Comparison of ENCODE assay signal across 8 mouse cellular contexts in the genomic region with DNA sequence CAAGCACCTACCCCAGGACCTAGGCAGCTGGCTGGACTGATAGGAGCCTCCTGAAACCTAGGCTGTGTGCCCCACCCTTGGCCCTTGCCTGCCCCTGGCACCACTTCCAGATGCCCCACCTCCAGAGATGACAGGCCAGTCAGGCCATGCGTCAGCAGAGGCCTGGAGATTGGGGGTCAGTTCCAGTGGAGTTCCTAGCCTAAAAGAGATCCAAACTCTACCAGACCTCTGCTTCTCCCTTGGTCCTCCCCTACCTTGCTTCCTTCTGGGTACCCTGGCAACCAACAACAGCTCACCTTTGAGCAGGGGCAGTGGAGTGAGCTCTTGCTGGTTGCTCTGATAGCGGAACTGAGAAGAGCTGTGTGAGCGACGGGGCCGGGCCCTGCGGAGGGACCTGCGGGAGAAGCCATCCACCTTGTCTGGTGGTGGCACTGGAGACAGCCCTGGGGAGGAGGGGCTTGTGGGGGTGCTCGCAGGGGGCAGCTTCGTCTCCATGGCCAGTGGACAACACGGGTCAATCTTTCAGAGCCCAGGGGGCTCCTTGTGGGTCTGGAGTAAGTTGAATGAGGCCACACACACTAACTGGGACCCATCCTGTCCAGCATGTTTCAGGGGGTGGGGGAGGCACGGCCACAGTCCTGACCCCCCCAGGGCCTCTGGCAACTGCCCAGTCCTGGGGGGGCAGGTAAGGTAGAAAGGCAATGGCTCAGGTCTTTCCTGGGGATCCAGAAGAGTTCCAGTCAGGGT. TPM values are rescaled to one million over a fixed set of nuclear protein-coding genes. Genes with fewer than 3 reads are reported as not detected.
A peak's percentile ranks its signal among the peaks of the same experiment; 100 is the strongest.
DNase-seq lines count a peak whose midpoint lies in the region; ATAC-seq and TF ChIP-seq lines count a peak whose summit lies in the region.

No protein-coding gene starts in this region.

- no peak for ATAC-seq in forebrain, embryonic 13.5 days
- ATAC-seq in limb, embryonic 12.5 days (ENCODE audit: insufficient number of reproducible peaks, insufficient read depth, low FRiP score, low TSS enrichment, low read depth): no peak
- ATAC-seq in midbrain, embryonic 15.5 days (replicated peaks): no peak

- no peaks in the 10 kb centered on the region for H3K9me3 ChIP-seq in ES-Bruce4 (replicated peaks; ENCODE audit: control insufficient read depth, insufficient read depth, low read length, poor library complexity, severe bottlenecking)
- H3K9me3 ChIP-seq in forebrain, embryonic 13.5 days (replicated peaks): no peaks in the 10 kb centered on the region
- no peaks in the 10 kb centered on the region for H3K9me3 ChIP-seq in limb, embryonic 12.5 days
- no peaks in the 10 kb centered on the region for H3K9me3 ChIP-seq in midbrain, embryonic 15.5 days

- peak overlapping the region; percentile 45 for H3K9ac ChIP-seq in ES-Bruce4 (ENCODE audit: low read depth, poor library complexity, severe bottlenecking)
- H3K9ac ChIP-seq in forebrain, embryonic 13.5 days: peak overlapping the region; percentile 87
- 0 out of 2 replicates have a peak overlapping the region, but pooled peaks have one; percentile 37 for H3K9ac ChIP-seq in limb, embryonic 12.5 days (replicated peaks)
- peak overlapping the region; percentile 94 for H3K9ac ChIP-seq in midbrain, embryonic 15.5 days

- peak; percentile 64 for DNase-seq in adrenal gland, postnatal 14 days
- no peak for DNase-seq in urinary bladder, adult 18-20 months (ENCODE audit: low spot score in 2 of 2)
- DNase-seq in gastrocnemius, adult 8-10 months (ENCODE audit: low spot score in 2 of 2): no peak
- DNase-seq in testis, postnatal 10 days (ENCODE audit: low spot score): no peak

- WGBS in forebrain, embryonic 13.5 days: 66% methylated on average over 11 of the region's 11 CpGs
- 62% methylated on average over 11 of the region's 11 CpGs for WGBS in limb, embryonic 12.5 days
- WGBS in midbrain, embryonic 15.5 days: 62% methylated on average over 11 of the region's 11 CpGs

- H3K4me3 ChIP-seq in ES-Bruce4 (ENCODE audit: low read depth, low read length): peak overlapping the region; percentile 72
- peak overlapping the region; percentile 80 for H3K4me3 ChIP-seq in forebrain, embryonic 13.5 days
- H3K4me3 ChIP-seq in limb, embryonic 12.5 days (replicated peaks): peak overlapping the region; percentile 82
- peak overlapping the region; percentile 89 for H3K4me3 ChIP-seq in midbrain, embryonic 15.5 days

- H3K4me2 ChIP-seq in forebrain, embryonic 13.5 days: peak overlapping the region; percentile 75
- peak overlapping the region; percentile 87 for H3K4me2 ChIP-seq in limb, embryonic 12.5 days
- H3K4me2 ChIP-seq in midbrain, embryonic 15.5 days: peak overlapping the region; percentile 85

- no peaks in the 10 kb centered on the region for H3K27me3 ChIP-seq in ES-Bruce4 (ENCODE audit: control insufficient read depth, insufficient read depth, low read length, poor library complexity, severe bottlenecking)
- no peaks in the 10 kb centered on the region for H3K27me3 ChIP-seq in forebrain, embryonic 13.5 days
- H3K27me3 ChIP-seq in limb, embryonic 12.5 days: no peaks in the 10 kb centered on the region
- H3K27me3 ChIP-seq in midbrain, embryonic 15.5 days (replicated peaks): no peaks in the 10 kb centered on the region

- no peaks in the 10 kb centered on the region for H3K36me3 ChIP-seq in ES-Bruce4 (ENCODE audit: control insufficient read depth, insufficient read depth, low read length, poor library complexity, severe bottlenecking)
- H3K36me3 ChIP-seq in forebrain, embryonic 13.5 days (ENCODE audit: poor library complexity, severe bottlenecking): peaks cover 43% of the 10 kb centered on the region
- H3K36me3 ChIP-seq in limb, embryonic 12.5 days: peaks cover 40% of the 10 kb centered on the region
- H3K36me3 ChIP-seq in midbrain, embryonic 15.5 days (replicated peaks): peaks cover 25% of the 10 kb centered on the region; the same call in 1 of the 2 replicates

- no peak for TF ChIP-seq EP300 in ES-Bruce4 (IDR thresholded peaks at IDR 0.05; ENCODE audit: insufficient read depth, low read depth, low read length)

- no peak for TF ChIP-seq CTCF in ES-Bruce4 (IDR thresholded peaks at IDR 0.05; ENCODE audit: low read depth, low read length)

- H3K4me1 ChIP-seq in ES-Bruce4 (ENCODE audit: control insufficient read depth, insufficient read depth, low read length): peaks cover 2% of the 10 kb centered on the region
- H3K4me1 ChIP-seq in forebrain, embryonic 13.5 days: peaks cover 11% of the 10 kb centered on the region
- H3K4me1 ChIP-seq in limb, embryonic 12.5 days (replicated peaks): peaks cover 17% of the 10 kb centered on the region
- H3K4me1 ChIP-seq in midbrain, embryonic 15.5 days: peaks cover 19% of the 10 kb centered on the region

- TF ChIP-seq POLR2A in ES-Bruce4 (IDR thresholded peaks at IDR 0.05; ENCODE audit: insufficient read depth, low read length): no peak

- no peak overlapping the region for H3K27ac ChIP-seq in ES-Bruce4 (ENCODE audit: insufficient read depth, low read length)
- H3K27ac ChIP-seq in forebrain, embryonic 13.5 days: no peak overlapping the region; the same call in 1 of the 2 replicates
- H3K27ac ChIP-seq in limb, embryonic 12.5 days: no peak overlapping the region
- no peak overlapping the region for H3K27ac ChIP-seq in midbrain, embryonic 15.5 days

RNA-seq across cellular contexts. Expression of a gene that starts 1.2 kb away (rescaled TPM):
- polyA plus RNA-seq in ES-Bruce4 (2011; ENCODE audit: insufficient read depth, insufficient read length, low read depth, missing spikeins): 12.2 and 17.1 TPM in 2 replicates
- total RNA-seq in adrenal gland, postnatal 14 days (2021): 64.8 and 67.0 TPM in 2 replicates
- polyA plus RNA-seq in forebrain, embryonic 13.5 days (2015; fragmentation: Nextera tagmentation; extraction: Ambion mirVana): 53.7 and 58.8 TPM in 2 replicates
- 22.7 and 23.7 TPM in 2 replicates for polyA plus RNA-seq in limb, embryonic 12.5 days (2016; fragmentation: Nextera tagmentation; extraction: Ambion mirVana)
- 141 and 149 TPM in 2 replicates for polyA plus RNA-seq in midbrain, embryonic 15.5 days (2015; fragmentation: Nextera tagmentation; extraction: Ambion mirVana)
- total RNA-seq in gastrocnemius, adult 8-10 months (2022): 10 to 100 TPM; 34.2 to 39.2 (median 36.4) TPM

RNA-seq across cellular contexts. Expression of a gene that starts 7.0 kb away (rescaled TPM):
- 10.9 and 11.1 TPM in 2 replicates for polyA plus RNA-seq in ES-Bruce4 (2011; ENCODE audit: insufficient read depth, insufficient read length, low read depth, missing spikeins)
- total RNA-seq in adrenal gland, postnatal 14 days (2021): 27.5 and 30.6 TPM in 2 replicates
- 8.9 and 9.7 TPM in 2 replicates for polyA plus RNA-seq in forebrain, embryonic 13.5 days (2015; fragmentation: Nextera tagmentation; extraction: Ambion mirVana)
- 11.1 and 11.2 TPM in 2 replicates for polyA plus RNA-seq in limb, embryonic 12.5 days (2016; fragmentation: Nextera tagmentation; extraction: Ambion mirVana)
- polyA plus RNA-seq in midbrain, embryonic 15.5 days (2015; fragmentation: Nextera tagmentation; extraction: Ambion mirVana): 16.1 and 16.4 TPM in 2 replicates
- total RNA-seq in gastrocnemius, adult 8-10 months (2022): 10 to 100 TPM; 16.5 to 18.9 (median 18.6) TPM

RNA-seq across cellular contexts. Expression of a gene that starts 8.3 kb away (rescaled TPM):
- polyA plus RNA-seq in ES-Bruce4 (2011; ENCODE audit: insufficient read depth, insufficient read length, low read depth, missing spikeins): 1.0 TPM in 1 of 2 replicates, not detected in the other
- total RNA-seq in adrenal gland, postnatal 14 days (2021): 19.6 and 20.2 TPM in 2 replicates
- 0.31 TPM in 1 of 2 replicates, not detected in the other for polyA plus RNA-seq in forebrain, embryonic 13.5 days (2015; fragmentation: Nextera tagmentation; extraction: Ambion mirVana)
- 2.0 and 2.4 TPM in 2 replicates for polyA plus RNA-seq in limb, embryonic 12.5 days (2016; fragmentation: Nextera tagmentation; extraction: Ambion mirVana)
- not detected in 2 replicates for polyA plus RNA-seq in midbrain, embryonic 15.5 days (2015; fragmentation: Nextera tagmentation; extraction: Ambion mirVana)
- not detected for total RNA-seq in gastrocnemius, adult 8-10 months (2022)

RNA-seq across cellular contexts. Expression of a gene that starts 42.0 kb away (rescaled TPM):
- 81.0 and 81.6 TPM in 2 replicates for polyA plus RNA-seq in ES-Bruce4 (2011; ENCODE audit: insufficient read depth, insufficient read length, low read depth, missing spikeins)
- 116 and 118 TPM in 2 replicates for total RNA-seq in adrenal gland, postnatal 14 days (2021)
- 74.3 and 75.6 TPM in 2 replicates for polyA plus RNA-seq in forebrain, embryonic 13.5 days (2015; fragmentation: Nextera tagmentation; extraction: Ambion mirVana)
- 71.5 and 71.6 TPM in 2 replicates for polyA plus RNA-seq in limb, embryonic 12.5 days (2016; fragmentation: Nextera tagmentation; extraction: Ambion mirVana)
- 107 and 111 TPM in 2 replicates for polyA plus RNA-seq in midbrain, embryonic 15.5 days (2015; fragmentation: Nextera tagmentation; extraction: Ambion mirVana)
- total RNA-seq in gastrocnemius, adult 8-10 months (2022): 10 to 100 TPM; 24.1 to 29.2 (median 26.5) TPM

RNA-seq across cellular contexts. Expression of a gene that starts 50.3 kb away (rescaled TPM):
- not detected in 2 replicates for polyA plus RNA-seq in ES-Bruce4 (2011; ENCODE audit: insufficient read depth, insufficient read length, low read depth, missing spikeins)
- total RNA-seq in adrenal gland, postnatal 14 days (2021): 1.0 and 1.2 TPM in 2 replicates
- not detected in 2 replicates for polyA plus RNA-seq in forebrain, embryonic 13.5 days (2015; fragmentation: Nextera tagmentation; extraction: Ambion mirVana)
- not detected in 2 replicates for polyA plus RNA-seq in limb, embryonic 12.5 days (2016; fragmentation: Nextera tagmentation; extraction: Ambion mirVana)
- not detected in 2 replicates for polyA plus RNA-seq in midbrain, embryonic 15.5 days (2015; fragmentation: Nextera tagmentation; extraction: Ambion mirVana)
- total RNA-seq in gastrocnemius, adult 8-10 months (2022): not detected

Comparison
In these comparisons a context has a peak if more than half of its experiments do, and no peak if none do; other contexts are left out.
1. H3K9ac ChIP-seq: peak in every context shown above with its lines; median percentile 94 in midbrain, embryonic 15.5 days; 87 in forebrain, embryonic 13.5 days; 45 in ES-Bruce4; 37 in limb, embryonic 12.5 days.